Mouse (Mus musculus): ENCODE data around the gene Scamp3.
A peak's percentile ranks its signal among the peaks of the same experiment; 100 is the strongest.
"Not testable (repeated sequence)": the region's sequence is repeated elsewhere in the genome, so short reads cannot be mapped to it uniquely, and the experiment has no call there.

The Scamp3 gene

GRCm38 (mm10) chr3:89195979-89196877 lies 19.0 kb downstream of the Scamp3 start:
- peak; percentile 93 for DNase-seq (ENCODE audit: low read depth)

GRCm38 (mm10) chr3:89199839-89200238 lies 22.6 kb downstream of the Scamp3 start:
- no peak for DNase-seq (ENCODE audit: low read depth)

- peak; percentile 96 for DNase-seq (ENCODE audit: low read depth)
These were observed 25.2 kb downstream of the Scamp3 start, which contains the start of gene Gba for GRCm38 (mm10) chr3:89202253-89203141. Gba (plus strand) TSS chr3:89202928.

GRCm38 (mm10) chr3:89203142-89203514 lies 25.9 kb downstream of the Scamp3 start:
- DNase-seq (ENCODE audit: low read depth): no peak

- DNase-seq (ENCODE audit: low read depth): no peak
These were observed 28.8 kb downstream of the Scamp3 start for GRCm38 (mm10) chr3:89206079-89206478.

- DNase-seq (ENCODE audit: low read depth): no peak
These were observed 29.4 kb downstream of the Scamp3 start for GRCm38 (mm10) chr3:89206695-89207094.

GRCm38 (mm10) chr3:89208075-89208657 lies 30.9 kb downstream of the Scamp3 start:
- no peak for DNase-seq (ENCODE audit: low read depth)

GRCm38 (mm10) chr3:89208736-89209135 lies 31.5 kb downstream of the Scamp3 start:
- no peak for DNase-seq (ENCODE audit: low read depth)

- DNase-seq (ENCODE audit: low read depth): no peak
These were observed 32.5 kb downstream of the Scamp3 start for GRCm38 (mm10) chr3:89209731-89210130.

GRCm38 (mm10) chr3:89210162-89210561 lies 32.9 kb downstream of the Scamp3 start:
- DNase-seq (ENCODE audit: low read depth): no peak

GRCm38 (mm10) chr3:89210731-89211130 lies 33.5 kb downstream of the Scamp3 start:
- DNase-seq (ENCODE audit: low read depth): no peak

- peak; percentile 96 for DNase-seq (ENCODE audit: low read depth)
These were observed 36.7 kb downstream of the Scamp3 start for GRCm38 (mm10) chr3:89213803-89214530.

GRCm38 (mm10) chr3:89214681-89215411 lies 37.6 kb downstream of the Scamp3 start, which contains the start of gene Thbs3:
Thbs3 (plus strand) TSS chr3:89215180.
- peak; percentile 56 for DNase-seq (ENCODE audit: low read depth)

- DNase-seq (ENCODE audit: low read depth): peak; percentile 94
These were observed 38.6 kb downstream of the Scamp3 start for GRCm38 (mm10) chr3:89215853-89216252.

GRCm38 (mm10) chr3:89216407-89216806 lies 39.1 kb downstream of the Scamp3 start:
- not testable (repeated sequence) for DNase-seq (ENCODE audit: low read depth)

GRCm38 (mm10) chr3:89218271-89218670 lies 41.0 kb downstream of the Scamp3 start:
- no peak for DNase-seq (ENCODE audit: low read depth)

GRCm38 (mm10) chr3:89219546-89219945 lies 42.3 kb downstream of the Scamp3 start:
- no peak for DNase-seq (ENCODE audit: low read depth)

- DNase-seq (ENCODE audit: low read depth): no peak
These were observed 43.9 kb downstream of the Scamp3 start for GRCm38 (mm10) chr3:89221167-89221566.

GRCm38 (mm10) chr3:89224796-89225195 lies 47.5 kb downstream of the Scamp3 start:
- no peak for DNase-seq (ENCODE audit: low read depth)

GRCm38 (mm10) chr3:89225321-89225815 lies 48.1 kb downstream of the Scamp3 start:
- DNase-seq (ENCODE audit: low read depth): no peak

GRCm38 (mm10) chr3:89225918-89226317 lies 48.6 kb downstream of the Scamp3 start:
- no peak for DNase-seq (ENCODE audit: low read depth)
